8 mouse cellular contexts compared by ENCODE assay signal in the genomic region with DNA sequence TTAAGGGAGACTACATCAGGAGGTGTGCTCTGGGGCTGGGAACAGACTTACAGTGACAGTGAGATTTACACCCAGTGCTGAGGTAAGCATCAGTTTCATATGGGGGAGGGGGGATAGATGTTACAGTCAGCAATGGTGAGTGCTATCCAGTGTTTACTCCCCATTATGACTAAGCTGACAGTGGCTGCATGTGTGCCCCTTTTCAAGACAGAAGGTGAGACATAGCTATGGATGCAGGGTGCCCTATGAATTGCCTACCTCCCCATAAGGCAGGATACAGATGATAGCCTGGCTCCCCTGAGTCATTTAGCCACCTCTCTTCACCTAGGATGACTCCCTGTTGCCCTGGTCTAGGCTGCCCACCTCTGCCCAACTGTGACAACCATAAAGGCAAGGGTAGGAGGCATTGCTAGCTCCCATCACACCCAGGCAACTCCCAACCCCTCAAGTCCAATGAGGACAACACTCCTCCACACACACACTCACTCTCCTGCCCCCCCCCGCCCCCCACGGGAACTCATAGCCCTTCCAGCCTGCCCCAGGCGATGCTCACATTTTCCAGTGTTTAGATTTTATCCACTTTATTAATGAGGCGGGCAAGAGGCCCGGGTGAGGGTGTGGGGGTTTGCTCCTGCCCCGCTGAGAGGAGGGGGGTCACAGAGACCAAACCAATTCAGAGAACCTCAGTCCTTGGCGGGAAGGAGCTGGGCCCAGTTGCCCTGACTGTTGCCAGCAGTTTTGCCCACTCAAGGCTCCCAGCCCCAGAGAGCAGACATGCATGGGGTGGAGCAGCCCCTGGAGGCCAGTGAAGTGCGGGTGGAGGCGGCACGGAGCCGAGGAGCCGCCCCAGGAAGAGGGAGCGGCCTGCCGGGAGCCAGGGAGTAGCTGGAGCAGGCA. TPM values are rescaled to one million over a fixed set of nuclear protein-coding genes. Genes with fewer than 3 reads are reported as not detected.
DNase-seq lines count a peak whose midpoint lies in the region; ATAC-seq and TF ChIP-seq lines count a peak whose summit lies in the region.

A gene (plus strand): TSS at position 710 of the 897 bp plus-strand sequence.

- TF ChIP-seq EP300 in heart, postnatal 0 days (IDR thresholded peaks at IDR 0.05; ENCODE audit: low read depth), result no peak

- H3K27me3 ChIP-seq in midbrain, embryonic 16.5 days (ENCODE audit: control insufficient read depth, insufficient read depth, low read depth, low read length), result no peaks in the 10 kb centered on the region
- H3K27me3 ChIP-seq in midbrain, embryonic 15.5 days (replicated peaks), result no peaks in the 10 kb centered on the region
- H3K27me3 ChIP-seq in forebrain, embryonic 10.5 days (ENCODE audit: poor library complexity, severe bottlenecking), result peaks cover 31% of the 10 kb centered on the region
- H3K27me3 ChIP-seq in heart, postnatal 0 days (ENCODE audit: control insufficient read depth, insufficient read depth, low read length), result peaks cover 6% of the 10 kb centered on the region; the same call in 1 of the 2 replicates
- H3K27me3 ChIP-seq in stomach, embryonic 15.5 days (replicated peaks), result no peaks in the 10 kb centered on the region

- H3K36me3 ChIP-seq in midbrain, embryonic 16.5 days (ENCODE audit: control insufficient read depth, insufficient read depth, low read length), result peaks cover 4% of the 10 kb centered on the region; the same call in 1 of the 2 replicates
- H3K36me3 ChIP-seq in midbrain, embryonic 15.5 days (replicated peaks), result peaks cover 9% of the 10 kb centered on the region; the same call in 1 of the 2 replicates
- H3K36me3 ChIP-seq in forebrain, embryonic 10.5 days (replicated peaks), result peaks cover 56% of the 10 kb centered on the region
- H3K36me3 ChIP-seq in heart, postnatal 0 days (replicated peaks; ENCODE audit: control insufficient read depth, insufficient read depth, low read length), result peaks cover 20% of the 10 kb centered on the region
- peaks cover 9% of the 10 kb centered on the region for H3K36me3 ChIP-seq in stomach, embryonic 15.5 days

- no peak for TF ChIP-seq CTCF in heart, postnatal 0 days (IDR thresholded peaks at IDR 0.05; ENCODE audit: low read depth)

- peak within 1 kb of the TSS; percentile 18; the same call in 1 of the 2 replicates for H3K9ac ChIP-seq in midbrain, embryonic 16.5 days (ENCODE audit: low read depth, low read length)
- H3K9ac ChIP-seq in midbrain, embryonic 15.5 days, result no peak within 1 kb of the TSS
- H3K9ac ChIP-seq in heart, postnatal 0 days (replicated peaks; ENCODE audit: low read depth, low read length), result no peak within 1 kb of the TSS
- H3K9ac ChIP-seq in stomach, embryonic 15.5 days, result peak within 1 kb of the TSS; percentile 18; the same call in 1 of the 2 replicates

- H3K4me1 ChIP-seq in midbrain, embryonic 16.5 days (ENCODE audit: control insufficient read depth, insufficient read depth, low read length), result peaks cover 14% of the 10 kb centered on the region
- H3K4me1 ChIP-seq in midbrain, embryonic 15.5 days, result peaks cover 33% of the 10 kb centered on the region
- peaks cover 72% of the 10 kb centered on the region for H3K4me1 ChIP-seq in forebrain, embryonic 10.5 days
- peaks cover 33% of the 10 kb centered on the region for H3K4me1 ChIP-seq in heart, postnatal 0 days (ENCODE audit: control insufficient read depth, insufficient read depth)
- H3K4me1 ChIP-seq in stomach, embryonic 15.5 days, result peaks cover 67% of the 10 kb centered on the region

- ATAC-seq in midbrain, embryonic 16.5 days, result no peak
- no peak for ATAC-seq in midbrain, embryonic 15.5 days (replicated peaks)
- peak; percentile 34 for ATAC-seq in heart, postnatal 0 days (ENCODE audit: insufficient read depth, low read depth)
- peak; percentile 32 for ATAC-seq in stomach, embryonic 15.5 days (ENCODE audit: insufficient read depth, low FRiP score, low read depth)

- no peaks in the 10 kb centered on the region for H3K9me3 ChIP-seq in midbrain, embryonic 16.5 days (replicated peaks; ENCODE audit: control insufficient read depth, low read length, poor library complexity, severe bottlenecking)
- H3K9me3 ChIP-seq in midbrain, embryonic 15.5 days, result no peaks in the 10 kb centered on the region
- no peaks in the 10 kb centered on the region for H3K9me3 ChIP-seq in forebrain, embryonic 10.5 days
- H3K9me3 ChIP-seq in heart, postnatal 0 days (replicated peaks; ENCODE audit: control insufficient read depth, low read length), result no peaks in the 10 kb centered on the region
- H3K9me3 ChIP-seq in stomach, embryonic 15.5 days, result no peaks in the 10 kb centered on the region

- no peak within 1 kb of the TSS for H3K4me2 ChIP-seq in midbrain, embryonic 16.5 days (ENCODE audit: low read length)
- H3K4me2 ChIP-seq in midbrain, embryonic 15.5 days, result no peak within 1 kb of the TSS
- 0 out of 2 replicates have a peak within 1 kb of the TSS, but pooled peaks have one; percentile 16 for H3K4me2 ChIP-seq in heart, postnatal 0 days (ENCODE audit: low read depth, low read length)
- peak within 1 kb of the TSS; percentile 75 for H3K4me2 ChIP-seq in stomach, embryonic 15.5 days

- 34% methylated on average over 14 of the region's 14 CpGs for WGBS in midbrain, embryonic 16.5 days
- 38% methylated on average over 14 of the region's 14 CpGs for whole genome bisulfite sequencing in midbrain, embryonic 15.5 days
- 52% methylated on average over 14 of the region's 14 CpGs for WGBS in forebrain, embryonic 10.5 days
- WGBS in heart, postnatal 0 days, result 24% methylated on average over 14 of the region's 14 CpGs
- WGBS in stomach, embryonic 15.5 days, result 14% methylated on average over 14 of the region's 14 CpGs

- DNase-seq in forebrain, embryonic 10.5 days (ENCODE audit: extremely low spot score, low spot score), result no peak
- no peak for DNase-seq in heart, postnatal 0 days (ENCODE audit: low spot score)
- DNase-seq in kidney, postnatal 25 days, result peak; percentile 62 to 84
- DNase-seq in right cerebral cortex, postnatal 14 days, result no peak
- no peak for DNase-seq in left cerebral cortex, adult 18-20 months (ENCODE audit: low spot score in 2 of 2)

- no peak within 1 kb of the TSS for H3K4me3 ChIP-seq in midbrain, embryonic 16.5 days (ENCODE audit: low read depth, low read length)
- H3K4me3 ChIP-seq in midbrain, embryonic 15.5 days, result no peak within 1 kb of the TSS
- H3K4me3 ChIP-seq in forebrain, embryonic 10.5 days, result no peak within 1 kb of the TSS
- no peak within 1 kb of the TSS for H3K4me3 ChIP-seq in heart, postnatal 0 days (ENCODE audit: low read depth, low read length)
- H3K4me3 ChIP-seq in stomach, embryonic 15.5 days (replicated peaks), result peak within 1 kb of the TSS; percentile 20

- H3K27ac ChIP-seq in midbrain, embryonic 16.5 days (ENCODE audit: low read length), result no peak within 1 kb of the TSS
- no peak within 1 kb of the TSS for H3K27ac ChIP-seq in midbrain, embryonic 15.5 days
- H3K27ac ChIP-seq in forebrain, embryonic 10.5 days, result peak within 1 kb of the TSS; percentile 40; the same call in 1 of the 2 replicates
- H3K27ac ChIP-seq in heart, postnatal 0 days (ENCODE audit: low read depth), result peak within 1 kb of the TSS; percentile 56
- peak within 1 kb of the TSS; percentile 86 for H3K27ac ChIP-seq in stomach, embryonic 15.5 days

RNA-seq across cellular contexts. Expression of the gene that starts here (rescaled TPM):
- 0.97 and 1.1 TPM in 2 replicates for polyA plus RNA-seq in midbrain, embryonic 16.5 days (2015; fragmentation: Nextera tagmentation; extraction: Ambion mirVana)
- 0.92 and 1.7 TPM in 2 replicates for polyA plus RNA-seq in midbrain, embryonic 15.5 days (2015; fragmentation: Nextera tagmentation; extraction: Ambion mirVana)
- 0.37 and 0.52 TPM in 2 replicates for polyA plus RNA-seq in forebrain, embryonic 10.5 days (2016; fragmentation: Nextera tagmentation; extraction: Ambion mirVana)
- total RNA-seq in heart, postnatal 0 days (2014; rRNA removed; ENCODE audit: low replicate concordance), result 0.15 TPM in 1 of 2 replicates, not detected in the other
- polyA plus RNA-seq in heart, postnatal 0 days (2015; fragmentation: Nextera tagmentation; extraction: Ambion mirVana), result 0.20 and 0.32 TPM in 2 replicates
- 4.4 and 5.4 TPM in 2 replicates for polyA plus RNA-seq in stomach, embryonic 15.5 days (2015; fragmentation: Nextera tagmentation; extraction: Ambion mirVana)
- total RNA-seq in left cerebral cortex, adult 18-20 months (2021), result 1 to 10 TPM; 1.2 to 1.6 TPM

Comparison
In these comparisons a context has a peak if more than half of its experiments do, and no peak if none do; other contexts are left out.
1. H3K9ac ChIP-seq: peak in midbrain, embryonic 16.5 days (single experiment) and stomach, embryonic 15.5 days (single experiment); none in midbrain, embryonic 15.5 days (single experiment) and heart, postnatal 0 days (single experiment).
2. Peak in ATAC-seq, H3K27ac ChIP-seq and H3K4me2 ChIP-seq in heart, postnatal 0 days; RNA of the gene not detected or under 1 TPM.
3. H3K27ac ChIP-seq: peak in forebrain, embryonic 10.5 days (single experiment) and stomach, embryonic 15.5 days (single experiment); none in midbrain, embryonic 16.5 days (single experiment) and midbrain, embryonic 15.5 days (single experiment).
4. DNase-seq: peak in kidney, postnatal 25 days (2 of 2); none in forebrain, embryonic 10.5 days (single experiment), heart, postnatal 0 days (single experiment), right cerebral cortex, postnatal 14 days (single experiment) and left cerebral cortex, adult 18-20 months (0 of 2).